Mouse (Mus musculus): ENCODE data around the gene Pyy.

- TF ChIP-seq GATA1 (IDR thresholded peaks at IDR 0.05; ENCODE audit: borderline replicate concordance, low read length) (no peak), FLI1 (IDR thresholded peaks at IDR 0.05; ENCODE audit: low read length) (no peak)
These were observed 30.8 kb upstream of the Pyy start for GRCm38 (mm10) chr11:102138447-102138740.
